Mouse (Mus musculus): ENCODE results near the gene Gm21976. TPM values are rescaled to one million over a fixed set of nuclear protein-coding genes. Genes with fewer than 3 reads are reported as not detected.
A peak's percentile ranks its signal among the peaks of the same experiment; 100 is the strongest.

The Gm21976 gene
- total and polyA plus RNA-seq, 3 experiments: not detected

GRCm38 (mm10) chr13:98354871-98355558 is 75.3 kb downstream of the Gm21976 start:
- H3K4me1 ChIP-seq (ENCODE audit: control insufficient read depth, insufficient read depth, low read length): no peaks in the 10 kb centered on the region
- no peaks in the 10 kb centered on the region for H3K36me3 ChIP-seq (ENCODE audit: control insufficient read depth, insufficient read depth, low read length)
- WGBS: 2% methylated on average over 88 of the region's 102 CpGs
- TF ChIP-seq POLR2A (IDR thresholded peaks at IDR 0.05; ENCODE audit: insufficient read depth, low read depth, low read length) (no peak), CTCF (IDR thresholded peaks at IDR 0.05) (no peak), EP300 (IDR thresholded peaks at IDR 0.05; ENCODE audit: insufficient read depth, low read depth, low read length) (no peak)
- peak; percentile 24 to 46 for DNase-seq
- peak overlapping the region; percentile 37 for H3K4me3 ChIP-seq
- H3K27me3 ChIP-seq (ENCODE audit: control insufficient read depth, insufficient read depth, low read length): peaks cover 41% of the 10 kb centered on the region
- no peaks in the 10 kb centered on the region for H3K79me2 ChIP-seq (replicated peaks; ENCODE audit: control insufficient read depth, insufficient read depth, low read length)
- H3K27ac ChIP-seq: no peak overlapping the region
- peak overlapping the region; percentile 32; the same call in 1 of the 2 replicates for H3K9ac ChIP-seq (ENCODE audit: low read depth, low read length)
- intact Hi-C loops (cut with DNase I): loop anchor here (5.0 to 10.0 kb wide), 2 partner anchors 142 to 230 kb away; no protein-coding TSS in a partner anchor

- TF ChIP-seq POLR2A (IDR thresholded peaks at IDR 0.05; ENCODE audit: insufficient read depth, low read depth, low read length): no peak
- TF ChIP-seq CTCF (IDR thresholded peaks at IDR 0.05): no peak
- no peak for TF ChIP-seq EP300 (IDR thresholded peaks at IDR 0.05; ENCODE audit: insufficient read depth, low read depth, low read length)
- H3K27me3 ChIP-seq (ENCODE audit: control insufficient read depth, insufficient read depth, low read length): peaks cover 44% of the 10 kb centered on the region
- H3K9ac ChIP-seq (ENCODE audit: low read depth, low read length): peak overlapping the region; percentile 32; the same call in 1 of the 2 replicates
- no peaks in the 10 kb centered on the region for H3K79me2 ChIP-seq (replicated peaks; ENCODE audit: control insufficient read depth, insufficient read depth, low read length)
- intact Hi-C loops (cut with DNase I): loop anchor here (5.0 to 10.0 kb wide), 2 partner anchors 142 to 229 kb away; no protein-coding TSS in a partner anchor
- H3K27ac ChIP-seq: no peak overlapping the region
- WGBS: 1% methylated on average over 80 of the region's 81 CpGs
- peak; percentile 28 to 47 for DNase-seq
- peak overlapping the region; percentile 19 for H3K4me3 ChIP-seq
- no peaks in the 10 kb centered on the region for H3K4me1 ChIP-seq (ENCODE audit: control insufficient read depth, insufficient read depth, low read length)
- no peaks in the 10 kb centered on the region for H3K36me3 ChIP-seq (ENCODE audit: control insufficient read depth, insufficient read depth, low read length)
Observed at GRCm38 (mm10) chr13:98355559-98356111, 75.9 kb downstream of the Gm21976 start.

GRCm38 (mm10) chr13:98356176-98356972 is 76.7 kb downstream of the Gm21976 start:
- H3K27ac ChIP-seq: no peak overlapping the region

More at GRCm38 (mm10) chr13:98356176-98356972, 76.7 kb downstream of the Gm21976 start:
- Histone ChIP-seq H3K4me3 (no peak overlapping the region), H3K4me1 (ENCODE audit: control insufficient read depth, insufficient read depth, low read length) (no peaks in the 10 kb centered on the region), H3K27me3 (ENCODE audit: control insufficient read depth, insufficient read depth, low read length) (peaks cover 43% of the 10 kb centered on the region), H3K79me2 (replicated peaks; ENCODE audit: control insufficient read depth, insufficient read depth, low read length) (no peaks in the 10 kb centered on the region), H3K9ac (ENCODE audit: low read depth, low read length) (no peak overlapping the region), H3K36me3 (ENCODE audit: control insufficient read depth, insufficient read depth, low read length) (no peaks in the 10 kb centered on the region)
- TF ChIP-seq CTCF (IDR thresholded peaks at IDR 0.05): no peak
- no peak for DNase-seq
- 18% methylated on average over 9 of the region's 9 CpGs for WGBS
- intact Hi-C loops (cut with DNase I): loop anchor here (5.0 to 10.0 kb wide), 2 partner anchors 141 to 228 kb away; no protein-coding TSS in a partner anchor

Other genes with a start within 250 kb of the Gm21976 start
- gene Arhgef28, start 73.4 kb upstream of the Gm21976 start, total RNA-seq (2021): 1 to 10 TPM; 4.6 to 5.2 TPM
- gene Arhgef28, start 73.4 kb upstream of the Gm21976 start, polyA plus RNA-seq (2012; rRNA removed): 2.4 and 3.8 TPM in 2 replicates
- 1 to 10 TPM; 5.7 to 6.7 TPM for gene Utp15, start 16.8 kb upstream of the Gm21976 start, total RNA-seq (2021)
- gene Utp15, start 16.8 kb upstream of the Gm21976 start, polyA plus RNA-seq (2012; rRNA removed): 4.2 and 6.2 TPM in 2 replicates
- gene Ankra2, start 16.8 kb upstream of the Gm21976 start, total RNA-seq (2021): 10 to 100 TPM; 35.6 to 46.8 TPM
- 11.3 and 17.2 TPM in 2 replicates for gene Ankra2, start 16.8 kb upstream of the Gm21976 start, polyA plus RNA-seq (2012; rRNA removed)
- gene Btf3, start 37.1 kb downstream of the Gm21976 start, total RNA-seq (2021): 100 to 1,000 TPM; 193 to 218 TPM
- 88.2 and 135 TPM in 2 replicates for gene Btf3, start 37.1 kb downstream of the Gm21976 start, polyA plus RNA-seq (2012; rRNA removed)
- under 1 TPM in 1 of 2 experiments, not detected in 1; 0.05 TPM for gene Foxd1, start 74.4 kb downstream of the Gm21976 start, total RNA-seq (2021)
- gene Foxd1, start 74.4 kb downstream of the Gm21976 start, polyA plus RNA-seq (2012; rRNA removed): 0.03 and 0.06 TPM in 2 replicates
- not detected for gene Gm10320, start 212.1 kb downstream of the Gm21976 start, total RNA-seq (2021)
- gene Gm10320, start 212.1 kb downstream of the Gm21976 start, polyA plus RNA-seq (2012; rRNA removed): 0.27 TPM in 1 of 2 replicates, not detected in the other

Measured in heart, adult 2 months (tissue).